Mouse (Mus musculus): ENCODE measurements at regions not wholly inside any gene's neighbourhood (a gene's known extent, or its start where the extent isn't known, plus 50 kb on each side); places are given as distances from the start of the nearest gene placed in this dataset.
"Not testable (repeated sequence)": the region's sequence is repeated elsewhere in the genome, so short reads cannot be mapped to it uniquely, and the experiment has no call there.

GRCm38 (mm10) chr11:71285193-71285592, 54.7 kb upstream of the Nlrp1b start:
- no peak for DNase-seq

GRCm38 (mm10) chr11:71288243-71288642, 57.7 kb upstream of the Nlrp1b start:
- DNase-seq = not testable (repeated sequence)

- DNase-seq = no peak
These were observed 59.0 kb upstream of the Nlrp1b start for GRCm38 (mm10) chr11:71289490-71289889.

DNA sequence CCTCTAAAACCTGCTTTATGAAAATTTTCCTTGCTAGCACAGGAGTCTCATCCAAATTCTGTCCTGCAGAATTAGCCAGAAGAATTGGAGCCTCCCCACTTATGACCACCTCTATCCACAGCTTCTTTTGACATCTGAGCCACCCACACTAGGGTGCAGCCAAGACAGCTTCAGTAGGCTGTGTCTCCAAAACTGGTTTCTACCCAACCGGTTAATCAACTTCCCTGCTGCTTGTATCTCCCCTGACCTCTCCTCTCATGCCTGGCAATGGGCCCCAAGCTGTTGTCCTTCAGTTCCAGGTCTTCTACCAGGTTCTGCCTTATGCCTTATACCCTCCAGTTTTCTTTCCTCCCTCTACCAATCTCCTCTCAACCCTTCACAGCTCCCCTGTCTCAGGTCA, 68.9 kb upstream of the Nlrp1b start:
- no peak for DNase-seq

DNA sequence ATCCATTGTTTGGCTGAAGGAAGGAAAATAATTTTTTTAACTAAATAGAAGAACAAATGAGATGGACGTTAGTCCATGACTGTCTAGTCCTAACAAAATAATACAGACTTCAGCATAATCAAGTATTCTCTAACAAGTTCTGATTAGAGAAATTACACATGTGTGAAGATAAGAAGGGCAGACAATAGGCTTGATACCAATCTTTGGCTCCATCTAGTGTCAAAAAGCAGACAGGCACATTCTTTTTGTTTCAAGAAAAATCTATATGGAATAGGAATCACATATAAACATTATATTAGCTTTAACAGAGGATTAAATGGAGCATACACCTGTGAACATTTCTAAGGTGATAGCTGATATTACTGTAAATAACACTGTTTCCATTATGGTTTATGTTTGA, 92.9 kb upstream of the Nlrp1b start:
- DNase-seq = no peak

DNA sequence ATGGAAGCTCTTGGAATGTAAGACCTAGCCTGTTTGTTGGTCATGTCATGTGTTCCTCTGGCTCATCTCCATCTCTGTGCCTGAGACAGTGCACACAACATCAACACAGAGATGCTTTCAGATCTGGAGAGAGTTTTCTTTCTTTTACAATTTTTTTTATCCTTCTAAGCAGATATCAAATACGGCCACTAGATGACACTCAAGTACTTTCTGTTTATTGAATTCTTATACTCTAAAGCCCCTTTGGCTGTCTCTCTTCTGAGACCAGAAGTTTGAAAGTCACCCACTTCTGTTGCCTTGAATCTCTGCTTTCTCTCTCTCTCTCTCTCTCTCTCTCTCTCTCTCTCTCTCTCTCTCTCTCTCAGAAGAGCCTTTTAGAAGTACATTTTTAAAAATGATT, 106.9 kb upstream of the Nlrp1b start:
- DNase-seq = no peak

GRCm38 (mm10) chr11:71346024-71346423, 115.5 kb upstream of the Nlrp1b start:
- no peak for DNase-seq

- no peak for DNase-seq
These were observed 126.6 kb upstream of the Nlrp1b start for GRCm38 (mm10) chr11:71357089-71357488.

- DNase-seq = no peak
These were observed 130.3 kb upstream of the Nlrp1b start for GRCm38 (mm10) chr11:71360856-71361255.

DNA sequence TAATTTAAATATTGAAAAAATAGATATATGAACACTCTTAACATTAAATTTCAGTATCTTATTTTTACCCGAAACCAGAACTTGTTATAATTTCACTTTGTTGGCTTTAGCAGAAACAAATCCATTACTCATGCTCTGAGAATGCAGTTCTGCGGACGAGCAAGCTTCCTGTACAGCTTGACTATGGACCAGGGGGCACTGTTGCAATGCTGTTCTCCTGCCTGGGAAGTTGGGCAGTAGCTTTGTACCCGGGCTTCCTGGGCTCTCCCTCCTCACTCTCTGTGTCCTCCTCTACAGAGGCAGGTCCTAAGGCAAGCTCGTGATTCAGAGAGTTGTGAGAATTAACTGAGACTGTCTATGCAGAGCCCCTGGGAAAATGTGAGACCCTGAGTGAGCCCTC, 141.3 kb upstream of the Nlrp1b start:
- DNase-seq = no peak

DNA sequence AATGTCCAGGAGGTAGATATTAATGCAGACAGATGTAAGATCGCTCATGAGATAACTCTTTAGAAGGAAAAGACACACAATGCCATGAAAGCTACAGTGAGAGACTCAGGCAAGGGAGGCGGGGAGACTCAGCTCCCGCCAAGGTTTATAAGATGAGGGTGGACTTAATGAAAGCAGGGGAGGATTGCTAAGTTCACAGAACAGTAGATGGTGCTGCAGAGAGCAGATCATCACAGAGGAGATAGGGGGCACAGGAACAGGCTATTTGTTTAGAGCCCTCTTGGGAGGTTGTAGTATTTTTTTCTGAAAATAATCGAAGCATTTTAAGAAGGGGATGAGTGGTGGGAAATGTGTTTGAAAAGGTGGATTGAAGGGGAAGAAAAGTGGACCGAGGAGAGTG, 144.6 kb upstream of the Nlrp1b start:
- DNase-seq = no peak

GRCm38 (mm10) chr11:71388411-71388810, 157.9 kb upstream of the Nlrp1b start:
- DNase-seq = no peak

DNA sequence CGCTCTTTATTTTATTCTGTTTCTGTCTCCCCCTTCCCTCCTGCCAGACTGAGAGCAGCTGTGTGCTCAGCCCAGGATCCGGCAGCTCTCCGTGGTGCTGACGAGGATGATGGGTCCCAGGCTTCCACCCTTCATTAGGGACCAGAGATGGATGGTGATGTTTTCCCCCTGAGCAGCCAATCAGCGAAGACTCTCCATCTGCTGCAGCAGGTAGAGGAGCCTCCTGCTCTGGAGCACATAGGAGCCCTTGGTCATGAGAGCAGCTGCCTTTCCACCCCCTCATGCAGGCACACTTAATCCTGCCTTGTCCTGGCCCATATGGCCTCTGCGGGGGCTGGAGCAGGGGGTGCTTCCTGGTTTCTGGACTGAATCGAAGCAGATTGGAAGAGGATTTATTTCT, 159.1 kb upstream of the Nlrp1b start:
- peak; percentile 15 for DNase-seq

DNA sequence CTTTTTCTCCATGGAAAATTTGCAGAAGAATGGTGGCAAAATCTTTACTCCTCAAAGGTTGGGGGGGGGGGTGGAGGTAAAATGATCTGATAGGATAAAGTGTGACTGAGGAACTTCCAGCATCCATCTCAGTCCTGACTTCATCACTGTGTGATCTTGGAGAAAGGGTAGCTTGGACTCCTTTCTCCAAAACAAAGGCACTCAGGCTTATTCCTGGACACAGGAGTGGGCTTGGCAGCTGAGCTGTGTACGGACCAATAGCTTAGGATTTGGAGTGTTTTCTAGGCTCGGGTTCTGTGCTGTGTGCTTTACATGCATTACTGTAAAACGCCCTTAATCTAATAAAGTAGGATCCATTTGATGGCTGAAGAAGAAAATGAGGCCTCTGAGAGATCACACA, 159.6 kb upstream of the Nlrp1b start:
- no peak for DNase-seq

GRCm38 (mm10) chr11:71390616-71391015, 160.1 kb upstream of the Nlrp1b start:
- DNase-seq = no peak

DNA sequence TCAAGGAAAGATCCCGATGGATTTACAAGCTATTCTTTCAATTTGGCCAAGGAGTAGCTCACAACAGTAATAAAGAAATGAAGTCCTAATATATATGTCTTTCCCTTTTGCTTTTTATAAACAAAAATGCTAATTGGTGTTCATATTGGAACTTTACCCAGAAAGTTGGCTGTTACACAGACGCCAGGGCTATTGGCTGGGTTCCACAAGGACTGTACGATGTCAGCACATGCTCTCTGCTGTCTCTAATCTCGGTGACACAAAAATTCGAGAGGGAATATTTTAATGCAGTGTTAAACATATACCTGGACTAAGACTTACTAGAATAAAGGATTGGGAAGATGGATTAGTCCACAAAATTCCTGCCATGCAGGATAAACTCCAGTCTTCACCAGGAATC, 162.9 kb upstream of the Nlrp1b start:
- DNase-seq = no peak

DNA sequence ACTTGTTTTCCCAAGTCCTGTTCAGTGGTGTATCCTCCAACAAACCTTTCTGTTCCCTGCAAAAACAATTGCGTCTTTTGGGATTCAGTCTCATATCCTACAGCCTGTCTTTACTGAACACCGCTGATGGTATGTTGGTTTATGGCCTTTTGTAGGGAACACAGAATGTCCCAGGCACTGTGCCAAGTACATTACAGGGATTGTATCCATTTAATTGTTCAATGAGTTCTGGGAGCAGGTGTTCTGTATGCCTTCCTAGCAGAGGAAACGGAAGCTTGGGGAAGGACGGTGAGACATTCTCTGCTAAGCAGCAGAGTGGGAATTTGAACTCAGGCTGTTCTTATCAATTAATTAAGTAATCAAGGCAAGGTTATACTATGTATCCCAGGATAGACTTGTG, 164.5 kb upstream of the Nlrp1b start:
- DNase-seq = no peak

DNA sequence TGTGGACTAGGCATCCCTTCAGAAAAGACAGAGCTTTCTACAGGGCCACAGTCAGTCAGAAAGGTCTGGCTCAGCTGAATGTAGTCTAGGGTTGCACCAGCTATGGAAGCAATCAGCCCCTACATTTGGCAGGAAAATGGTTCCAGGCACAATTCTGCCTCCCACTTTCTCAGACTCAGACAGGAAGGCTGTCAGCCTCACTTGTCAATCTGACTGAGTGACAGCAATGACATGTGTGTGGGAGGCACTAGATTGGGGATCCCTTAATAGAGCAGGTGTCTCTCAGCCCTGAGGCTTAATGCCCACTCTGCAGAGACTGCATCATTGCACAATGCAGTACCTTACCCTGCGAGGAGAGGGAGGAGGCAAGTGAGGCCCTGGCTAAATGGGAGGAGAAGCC, 165.1 kb upstream of the Nlrp1b start:
- DNase-seq = no peak

DNA sequence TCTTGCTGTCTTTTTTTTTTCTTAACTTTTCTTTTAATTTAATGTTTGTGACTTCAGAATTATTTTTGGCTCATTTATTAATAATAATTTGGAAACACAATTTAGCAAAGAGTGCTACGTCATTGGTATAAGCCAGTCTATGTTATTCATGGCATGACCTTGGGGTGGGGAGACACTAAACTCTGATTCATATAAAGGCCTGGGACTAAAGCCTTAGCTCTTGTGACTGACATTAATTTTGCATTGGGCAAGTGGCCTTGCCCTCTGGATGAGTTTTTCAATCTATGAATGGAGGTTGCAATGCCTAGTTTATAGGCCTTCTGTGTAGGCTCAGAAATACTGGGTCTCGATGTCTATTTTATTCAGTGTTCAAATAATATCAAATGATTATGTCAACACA, 169.8 kb upstream of the Nlrp1b start:
- no peak for DNase-seq

DNA sequence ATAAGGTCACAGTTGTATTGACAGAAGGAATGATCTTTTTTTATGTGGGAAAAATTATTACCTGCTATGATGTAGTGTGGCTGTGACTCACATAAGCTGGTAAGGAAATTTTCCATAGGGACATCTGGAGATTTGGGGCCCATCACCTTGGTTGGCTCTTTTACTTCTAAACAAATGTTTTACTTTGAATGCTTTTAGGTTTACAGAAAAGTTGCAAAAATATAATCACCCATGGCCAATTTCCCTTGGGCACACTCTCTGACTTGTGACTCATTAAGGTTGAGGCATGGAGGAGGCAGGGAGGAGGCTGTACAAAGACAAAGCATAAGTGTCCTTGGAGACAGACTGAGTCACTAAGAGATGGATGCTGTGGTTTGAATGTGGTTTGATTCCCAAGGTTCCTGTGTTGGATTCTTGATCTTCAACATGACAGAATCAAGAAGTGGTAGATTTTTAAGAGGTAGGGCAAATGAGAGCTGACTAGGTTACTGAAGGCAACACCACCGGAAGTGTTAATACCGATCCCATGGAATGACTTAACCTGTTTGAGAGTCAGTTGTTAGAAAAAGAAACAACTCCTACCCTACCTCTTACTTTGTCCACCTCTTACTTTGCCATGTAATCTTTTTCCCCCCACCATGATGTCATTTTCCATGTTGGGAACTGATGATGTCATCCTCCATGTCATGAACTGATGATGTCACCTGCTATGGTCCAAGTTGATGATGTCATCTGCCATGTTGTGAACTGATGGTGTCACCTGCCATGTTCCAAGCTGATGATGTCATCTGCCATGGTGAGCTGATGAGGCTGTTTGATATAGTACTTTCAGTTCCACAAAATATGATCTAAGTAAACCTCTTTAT, 171.1 kb upstream of the Nlrp1b start:
- no peak for DNase-seq

DNA sequence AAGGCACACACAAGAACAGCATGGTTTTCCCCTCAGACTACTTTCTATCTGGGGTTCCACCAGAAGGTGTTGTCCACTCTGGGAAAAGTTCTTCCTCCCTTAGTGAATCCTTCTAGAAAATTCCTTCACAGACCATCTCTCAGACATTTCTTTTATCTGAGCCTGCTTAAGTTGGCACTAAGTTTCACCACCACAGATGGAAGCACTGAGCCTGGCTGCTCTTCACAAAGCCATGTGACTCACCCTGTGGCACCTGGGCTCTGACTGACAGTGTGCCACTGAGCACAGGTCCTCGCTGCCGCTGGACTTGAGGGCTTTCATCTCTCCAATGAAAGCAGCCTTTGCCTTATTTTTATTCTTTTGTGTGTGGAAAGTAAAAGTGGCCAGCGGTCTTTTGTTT, 173.8 kb upstream of the Nlrp1b start:
- DNase-seq = no peak

DNA sequence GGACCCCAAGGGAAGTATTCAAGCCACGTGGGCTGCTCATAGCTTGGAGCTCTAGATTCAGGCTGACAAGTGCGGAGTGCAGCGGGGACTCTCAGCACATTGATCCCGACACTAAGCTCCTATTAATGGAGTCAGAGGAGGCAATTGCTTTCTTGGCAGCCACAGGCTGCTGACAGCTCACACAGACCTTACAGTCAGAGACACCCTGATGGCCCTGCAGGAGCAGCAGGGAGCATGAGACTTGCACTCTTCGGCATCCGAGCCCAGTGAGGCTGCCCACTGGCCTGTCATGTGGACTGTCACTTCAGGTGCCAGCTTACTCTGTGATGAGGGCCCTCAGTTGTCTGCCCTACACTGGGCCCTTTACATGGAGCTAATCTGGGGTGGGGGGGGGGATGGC, 176.5 kb upstream of the Nlrp1b start:
- DNase-seq = no peak

DNA sequence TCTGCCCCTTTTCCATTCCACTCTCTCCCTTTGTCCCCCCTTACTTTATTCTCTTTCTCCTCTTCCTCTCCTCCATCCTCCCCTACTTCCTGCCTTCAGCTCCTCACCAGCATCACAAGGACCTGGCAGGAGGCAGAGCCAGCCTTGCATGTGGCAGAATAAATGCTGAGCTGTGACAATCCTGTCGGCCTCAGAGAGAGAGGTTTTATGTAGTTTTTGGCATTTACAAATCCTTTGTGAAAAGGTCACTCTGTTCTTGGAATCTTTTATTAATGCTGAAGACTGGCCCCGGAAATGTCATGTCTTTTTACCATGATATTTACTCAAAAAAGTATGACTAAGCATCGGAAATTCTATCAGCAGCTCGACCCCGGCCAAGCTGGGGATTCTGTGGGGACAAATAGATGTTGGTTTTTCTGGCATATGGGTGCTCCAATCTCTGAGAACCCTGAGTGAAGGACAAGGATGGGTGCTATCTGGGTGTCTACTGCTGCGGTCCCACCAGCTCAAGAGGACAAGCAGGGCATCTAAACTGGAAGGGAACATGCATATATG, 178.8 kb upstream of the Nlrp1b start:
- no peak for DNase-seq

- no peak for DNase-seq
These were observed 180.0 kb upstream of the Nlrp1b start for GRCm38 (mm10) chr11:71410582-71410981.

GRCm38 (mm10) chr11:71411958-71412357, 181.4 kb upstream of the Nlrp1b start:
- DNase-seq = no peak

Measured in thymus, postnatal 4 days (tissue).